Mouse (Mus musculus): Measurements from ENCODE around the gene Rpl37a.

Gene Rpl37a

GRCm38 (mm10) chr1:72710753-72711653 is at the start of gene Rpl37a:
TSS of gene Rpl37a (plus strand) at chr1:72711290.
- DNase-seq (ENCODE audit: extremely low read depth, low read depth, low spot score) = no peak

- DNase-seq (ENCODE audit: extremely low read depth, low read depth, low spot score) = no peak
Measured at GRCm38 (mm10) chr1:72673070-72673469, 38.0 kb upstream of the Rpl37a start.

- DNase-seq (ENCODE audit: extremely low read depth, low read depth, low spot score) = no peak
Measured at GRCm38 (mm10) chr1:72696256-72696655, 14.8 kb upstream of the Rpl37a start.

GRCm38 (mm10) chr1:72698651-72699050 is 12.4 kb upstream of the Rpl37a start:
- no peak for DNase-seq (ENCODE audit: extremely low read depth, low read depth, low spot score)

- no peak for DNase-seq (ENCODE audit: extremely low read depth, low read depth, low spot score)
Measured at GRCm38 (mm10) chr1:72700479-72700878, 10.6 kb upstream of the Rpl37a start, which contains the start of gene Ankar. TSS of gene Ankar (minus strand) at chr1:72700579.

- no peak for DNase-seq (ENCODE audit: extremely low read depth, low read depth, low spot score)
Measured at GRCm38 (mm10) chr1:72707525-72707924, 3.6 kb upstream of the Rpl37a start.

GRCm38 (mm10) chr1:72711684-72712083 is 594 bp downstream of the Rpl37a start:
- DNase-seq (ENCODE audit: extremely low read depth, low read depth, low spot score) = no peak

GRCm38 (mm10) chr1:72714547-72714946 is 3.5 kb downstream of the Rpl37a start:
- DNase-seq (ENCODE audit: extremely low read depth, low read depth, low spot score) = no peak

- DNase-seq (ENCODE audit: extremely low read depth, low read depth, low spot score) = no peak
Measured at GRCm38 (mm10) chr1:72715065-72715464, 4.0 kb downstream of the Rpl37a start.

GRCm38 (mm10) chr1:72715593-72716361 is 4.7 kb downstream of the Rpl37a start:
- DNase-seq (ENCODE audit: extremely low read depth, low read depth, low spot score) = no peak

GRCm38 (mm10) chr1:72716421-72716820 is 5.3 kb downstream of the Rpl37a start:
- DNase-seq (ENCODE audit: extremely low read depth, low read depth, low spot score) = no peak

GRCm38 (mm10) chr1:72716926-72717325 is 5.8 kb downstream of the Rpl37a start:
- no peak for DNase-seq (ENCODE audit: extremely low read depth, low read depth, low spot score)

- no peak for DNase-seq (ENCODE audit: extremely low read depth, low read depth, low spot score)
Measured at GRCm38 (mm10) chr1:72717540-72717939, 6.5 kb downstream of the Rpl37a start.

- DNase-seq (ENCODE audit: extremely low read depth, low read depth, low spot score) = no peak
Measured at GRCm38 (mm10) chr1:72718846-72719245, 7.8 kb downstream of the Rpl37a start.

GRCm38 (mm10) chr1:72720115-72720725 is 9.1 kb downstream of the Rpl37a start:
- DNase-seq (ENCODE audit: extremely low read depth, low read depth, low spot score) = no peak

GRCm38 (mm10) chr1:72722646-72723045 is 11.6 kb downstream of the Rpl37a start:
- no peak for DNase-seq (ENCODE audit: extremely low read depth, low read depth, low spot score)

- no peak for DNase-seq (ENCODE audit: extremely low read depth, low read depth, low spot score)
Measured at GRCm38 (mm10) chr1:72724354-72724753, 13.3 kb downstream of the Rpl37a start.

GRCm38 (mm10) chr1:72725941-72726340 is 14.9 kb downstream of the Rpl37a start:
- DNase-seq (ENCODE audit: extremely low read depth, low read depth, low spot score) = no peak

GRCm38 (mm10) chr1:72728781-72729180 is 17.7 kb downstream of the Rpl37a start:
- no peak for DNase-seq (ENCODE audit: extremely low read depth, low read depth, low spot score)

GRCm38 (mm10) chr1:72730126-72730525 is 19.0 kb downstream of the Rpl37a start:
- no peak for DNase-seq (ENCODE audit: extremely low read depth, low read depth, low spot score)

- DNase-seq (ENCODE audit: extremely low read depth, low read depth, low spot score) = no peak
Measured at GRCm38 (mm10) chr1:72733191-72733691, 22.2 kb downstream of the Rpl37a start.

Data from fat pad, adult 2 months (tissue).